Mouse (Mus musculus) mesoderm, embryonic 11.5 days (tissue): ENCODE measurements around the gene 4930402F06Rik.

Experiments used
- DNase-seq: peaks from one replicate; pipeline ENCODE4 v3.0.0-alpha.2; 2012; ENCODE audit warnings: low read depth, low spot score

4930402F06Rik gene

GRCm38 (mm10) chr2:35397096-35397495, at the start of gene 4930402F06Rik:
4930402F06Rik (minus strand) TSS chr2:35397175.
- no peak for DNase-seq

GRCm38 (mm10) chr2:35446300-35446699, 49.3 kb upstream of the 4930402F06Rik start:
- no peak for DNase-seq

GRCm38 (mm10) chr2:35445610-35446009, 48.6 kb upstream of the 4930402F06Rik start:
- no peak for DNase-seq

GRCm38 (mm10) chr2:35444764-35445262, 47.8 kb upstream of the 4930402F06Rik start:
- DNase-seq = no peak

- DNase-seq = no peak
Measured at GRCm38 (mm10) chr2:35443981-35444763, 47.2 kb upstream of the 4930402F06Rik start.

GRCm38 (mm10) chr2:35443325-35443724, 46.4 kb upstream of the 4930402F06Rik start:
- DNase-seq = no peak

- DNase-seq = no peak
Measured at GRCm38 (mm10) chr2:35442079-35442478, 45.1 kb upstream of the 4930402F06Rik start.

GRCm38 (mm10) chr2:35441419-35441818, 44.4 kb upstream of the 4930402F06Rik start:
- DNase-seq = no peak

- no peak for DNase-seq
Measured at GRCm38 (mm10) chr2:35440480-35440879, 43.5 kb upstream of the 4930402F06Rik start.

- no peak for DNase-seq
Measured at GRCm38 (mm10) chr2:35437796-35438195, 40.8 kb upstream of the 4930402F06Rik start.

- DNase-seq = no peak
Measured at GRCm38 (mm10) chr2:35434576-35435123, 37.7 kb upstream of the 4930402F06Rik start.

GRCm38 (mm10) chr2:35433428-35433827, 36.5 kb upstream of the 4930402F06Rik start:
- DNase-seq = no peak

- DNase-seq = peak; percentile 20
Measured at GRCm38 (mm10) chr2:35432472-35432871, 35.5 kb upstream of the 4930402F06Rik start.

GRCm38 (mm10) chr2:35432011-35432410, 35.0 kb upstream of the 4930402F06Rik start:
- peak; percentile 43 for DNase-seq

- no peak for DNase-seq
Measured at GRCm38 (mm10) chr2:35430806-35431205, 33.8 kb upstream of the 4930402F06Rik start.

GRCm38 (mm10) chr2:35428615-35429300, 31.8 kb upstream of the 4930402F06Rik start:
- DNase-seq = no peak

GRCm38 (mm10) chr2:35427559-35427958, 30.6 kb upstream of the 4930402F06Rik start:
- DNase-seq = peak; percentile 44

- DNase-seq = no peak
Measured at GRCm38 (mm10) chr2:35423711-35424339, 26.9 kb upstream of the 4930402F06Rik start.

- no peak for DNase-seq
Measured at GRCm38 (mm10) chr2:35422384-35422783, 25.4 kb upstream of the 4930402F06Rik start.

- no peak for DNase-seq
Measured at GRCm38 (mm10) chr2:35420681-35421080, 23.7 kb upstream of the 4930402F06Rik start.

GRCm38 (mm10) chr2:35419671-35420070, 22.7 kb upstream of the 4930402F06Rik start:
- no peak for DNase-seq

- no peak for DNase-seq
Measured at GRCm38 (mm10) chr2:35419243-35419642, 22.3 kb upstream of the 4930402F06Rik start.
